Mouse (Mus musculus): ENCODE measurements around the gene Hoxc13. TPM values are rescaled to one million over a fixed set of nuclear protein-coding genes. Genes with fewer than 3 reads are reported as not detected.
A peak's percentile ranks its signal among the peaks of the same experiment; 100 is the strongest.

The Hoxc13 gene
- polyA plus RNA-seq, 1 experiment from 2014 or later: not detected

DNA sequence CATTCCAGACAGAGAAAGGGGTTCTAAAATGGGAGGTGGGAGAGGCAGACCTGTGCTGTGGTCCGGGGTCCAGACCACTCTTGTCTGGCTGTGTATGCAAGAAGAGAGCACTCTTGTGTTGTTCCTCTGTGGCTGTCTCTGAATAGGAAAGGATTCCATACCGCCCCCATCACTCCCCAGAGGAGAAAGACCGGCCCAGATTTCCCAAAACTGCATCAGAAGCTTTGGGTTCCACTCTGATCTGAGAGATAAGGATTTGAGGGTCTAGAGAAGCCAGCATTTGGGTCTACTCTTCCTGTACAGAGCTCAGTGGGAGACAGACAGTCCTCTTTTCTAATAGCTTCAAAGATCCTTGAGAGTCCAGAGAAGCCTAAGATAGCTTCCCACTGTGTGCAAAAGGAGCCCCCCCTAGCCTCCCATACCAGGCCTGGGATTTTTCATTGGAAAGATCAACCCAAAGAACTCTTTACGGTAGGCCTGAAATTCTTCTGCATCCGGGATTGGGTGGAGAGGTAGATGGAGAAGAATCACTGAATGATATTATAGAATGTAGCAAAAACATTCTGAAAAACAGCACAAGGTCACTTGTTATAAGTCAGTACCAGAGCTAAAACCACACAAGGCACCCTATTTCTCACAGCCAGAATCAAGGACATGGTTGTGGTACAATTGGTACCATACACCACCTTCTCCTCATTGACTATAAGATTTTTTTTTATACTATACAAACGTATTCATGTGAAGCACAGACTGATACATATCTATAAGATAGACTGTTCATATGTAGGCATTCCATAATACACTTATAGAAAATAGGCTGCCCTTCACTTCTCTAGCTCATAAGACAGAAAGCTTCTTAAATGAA, 2.0 kb downstream of the Hoxc13 start:
- H3K36me3 ChIP-seq (ENCODE audit: insufficient read depth): no peaks in the 10 kb centered on the region
- no peak for TF ChIP-seq CTCF (IDR thresholded peaks at IDR 0.05; ENCODE audit: low read depth)
- no peaks in the 10 kb centered on the region for H3K4me1 ChIP-seq (ENCODE audit: insufficient read depth)
- no peak overlapping the region for H3K4me2 ChIP-seq
- no peak overlapping the region for H3K9ac ChIP-seq
- H3K9me3 ChIP-seq (ENCODE audit: low read depth, low read length): no peaks in the 10 kb centered on the region
- no peak overlapping the region for H3K4me3 ChIP-seq (ENCODE audit: low read depth, low read length)
- H3K27ac ChIP-seq (ENCODE audit: low read depth): no peak overlapping the region
- peaks cover 99% of the 10 kb centered on the region for H3K27me3 ChIP-seq (ENCODE audit: insufficient read depth, low read length)
- no peak for DNase-seq
- no peak for ATAC-seq (ENCODE audit: insufficient read depth)
- 16% methylated on average over 6 of the region's 6 CpGs for WGBS

GRCm38 (mm10) chr15:102927032-102927645, 6.2 kb downstream of the Hoxc13 start:
- no peak overlapping the region for H3K27ac ChIP-seq (ENCODE audit: low read depth)
- DNase-seq (no peak), ATAC-seq (ENCODE audit: insufficient read depth) (no peak)
- WGBS: under 1% methylated on average over 40 of the region's 40 CpGs
- H3K4me2 ChIP-seq: no peak overlapping the region
- H3K9ac ChIP-seq: no peak overlapping the region
- no peaks in the 10 kb centered on the region for H3K36me3 ChIP-seq (ENCODE audit: insufficient read depth)
- H3K4me1 ChIP-seq (ENCODE audit: insufficient read depth): no peaks in the 10 kb centered on the region
- peaks cover 99% of the 10 kb centered on the region for H3K27me3 ChIP-seq (ENCODE audit: insufficient read depth, low read length)
- no peak for TF ChIP-seq CTCF (IDR thresholded peaks at IDR 0.05; ENCODE audit: low read depth)
- no peaks in the 10 kb centered on the region for H3K9me3 ChIP-seq (ENCODE audit: low read depth, low read length)
- H3K4me3 ChIP-seq (ENCODE audit: low read depth, low read length): no peak overlapping the region

GRCm38 (mm10) chr15:102931706-102932358, 10.9 kb downstream of the Hoxc13 start:
- H3K4me3 ChIP-seq (ENCODE audit: low read depth, low read length): no peak overlapping the region
- H3K4me1 ChIP-seq (ENCODE audit: insufficient read depth): no peaks in the 10 kb centered on the region
- no peak for TF ChIP-seq CTCF (IDR thresholded peaks at IDR 0.05; ENCODE audit: low read depth)
- H3K4me2 ChIP-seq: no peak overlapping the region
- WGBS: under 1% methylated on average over 23 of the region's 23 CpGs
- DNase-seq (no peak), ATAC-seq (ENCODE audit: insufficient read depth) (no peak)
- H3K36me3 ChIP-seq (ENCODE audit: insufficient read depth): no peaks in the 10 kb centered on the region
- peaks cover 100% of the 10 kb centered on the region for H3K27me3 ChIP-seq (ENCODE audit: insufficient read depth, low read length)
- no peak overlapping the region for H3K27ac ChIP-seq (ENCODE audit: low read depth)
- no peaks in the 10 kb centered on the region for H3K9me3 ChIP-seq (ENCODE audit: low read depth, low read length)
- no peak overlapping the region for H3K9ac ChIP-seq

DNA sequence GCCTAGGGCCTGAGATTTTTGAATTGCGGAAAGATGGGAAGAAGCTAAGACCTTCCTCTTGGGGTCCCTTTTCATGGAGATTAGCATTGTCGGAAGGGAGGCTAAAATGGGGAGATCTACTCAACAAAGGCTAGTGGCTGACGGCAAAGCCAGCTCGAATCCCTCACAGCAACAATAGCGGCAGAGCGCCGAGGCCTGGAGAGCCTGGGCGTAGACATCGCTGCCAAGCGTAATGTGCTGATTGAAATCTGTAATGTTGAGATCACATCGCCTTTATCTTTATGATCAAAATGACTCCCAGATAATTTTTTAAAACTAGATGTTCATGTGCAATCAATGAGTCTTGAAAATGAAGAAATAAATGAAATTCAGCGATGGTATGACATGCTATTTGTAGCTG, 13.5 kb downstream of the Hoxc13 start:
- Histone ChIP-seq H3K9me3 (ENCODE audit: low read depth, low read length) (no peaks in the 10 kb centered on the region), H3K27me3 (ENCODE audit: insufficient read depth, low read length) (peaks cover 100% of the 10 kb centered on the region), H3K4me3 (ENCODE audit: low read depth, low read length) (no peak overlapping the region), H3K27ac (ENCODE audit: low read depth) (no peak overlapping the region), H3K36me3 (ENCODE audit: insufficient read depth) (no peaks in the 10 kb centered on the region), H3K9ac (no peak overlapping the region), H3K4me2 (no peak overlapping the region), H3K4me1 (ENCODE audit: insufficient read depth) (no peaks in the 10 kb centered on the region)
- TF ChIP-seq CTCF (IDR thresholded peaks at IDR 0.05; ENCODE audit: low read depth): no peak
- 4% methylated on average over 12 of the region's 12 CpGs for WGBS
- no peak for ATAC-seq (ENCODE audit: insufficient read depth)
- DNase-seq: no peak

GRCm38 (mm10) chr15:102934897-102935296, 14.0 kb downstream of the Hoxc13 start:
- no peak overlapping the region for H3K4me2 ChIP-seq
- 1% methylated on average over 27 of the region's 27 CpGs for WGBS
- DNase-seq (peak; percentile 47), ATAC-seq (ENCODE audit: insufficient read depth) (no peak)
- H3K27ac ChIP-seq (ENCODE audit: low read depth): no peak overlapping the region
- no peaks in the 10 kb centered on the region for H3K9me3 ChIP-seq (ENCODE audit: low read depth, low read length)
- no peak overlapping the region for H3K9ac ChIP-seq
- H3K27me3 ChIP-seq (ENCODE audit: insufficient read depth, low read length): peaks cover 100% of the 10 kb centered on the region
- no peak overlapping the region for H3K4me3 ChIP-seq (ENCODE audit: low read depth, low read length)
- H3K4me1 ChIP-seq (ENCODE audit: insufficient read depth): no peaks in the 10 kb centered on the region
- no peak for TF ChIP-seq CTCF (IDR thresholded peaks at IDR 0.05; ENCODE audit: low read depth)
- H3K36me3 ChIP-seq (ENCODE audit: insufficient read depth): no peaks in the 10 kb centered on the region

GRCm38 (mm10) chr15:102936279-102936972, 15.5 kb downstream of the Hoxc13 start, which contains the start of gene Hoxc12:
TSS of gene Hoxc12 (plus strand) at chr15:102936757.
- no peak for ATAC-seq (ENCODE audit: insufficient read depth)
- no peaks in the 10 kb centered on the region for H3K9me3 ChIP-seq (ENCODE audit: low read depth, low read length)
- no peak within 1 kb of the TSS for H3K4me2 ChIP-seq
- no peak within 1 kb of the TSS for H3K27ac ChIP-seq (ENCODE audit: low read depth)
- no peaks in the 10 kb centered on the region for H3K36me3 ChIP-seq (ENCODE audit: insufficient read depth)
- DNase-seq: no peak
- 2% methylated on average over 31 of the region's 31 CpGs for WGBS
- no peak within 1 kb of the TSS for H3K4me3 ChIP-seq (ENCODE audit: low read depth, low read length)
- TF ChIP-seq CTCF (IDR thresholded peaks at IDR 0.05; ENCODE audit: low read depth): no peak
- no peaks in the 10 kb centered on the region for H3K4me1 ChIP-seq (ENCODE audit: insufficient read depth)
- H3K9ac ChIP-seq: no peak within 1 kb of the TSS
- H3K27me3 ChIP-seq (ENCODE audit: insufficient read depth, low read length): peaks cover 100% of the 10 kb centered on the region

Measured in lung, embryonic 14.5 days (tissue).